Mouse (Mus musculus): ENCODE measurements at regions not wholly inside any gene's neighbourhood (a gene's known extent, or its start where the extent isn't known, plus 50 kb on each side); places are given as distances from the start of the nearest gene placed in this dataset.
"Not testable (repeated sequence)": the region's sequence is repeated elsewhere in the genome, so short reads cannot be mapped to it uniquely, and the experiment has no call there.

- no peak for DNase-seq (ENCODE audit: low spot score in 2 of 2)
Observed at GRCm38 (mm10) chr17:79547075-79547474, 64.6 kb upstream of the Rmdn2 start.

GRCm38 (mm10) chr17:79547524-79547923 lies 64.1 kb upstream of the Rmdn2 start:
- DNase-seq (ENCODE audit: low spot score in 2 of 2), result no peak

GRCm38 (mm10) chr17:79550409-79550808 lies 61.3 kb upstream of the Rmdn2 start:
- not testable (repeated sequence) for DNase-seq (ENCODE audit: low spot score in 2 of 2)

- DNase-seq (ENCODE audit: low spot score in 2 of 2), result no peak
Observed at GRCm38 (mm10) chr17:79553850-79554249, 57.8 kb upstream of the Rmdn2 start.

GRCm38 (mm10) chr17:79555593-79555992 lies 56.1 kb upstream of the Rmdn2 start:
- no peak for DNase-seq (ENCODE audit: low spot score in 2 of 2)

Data from layer of hippocampus, adult 8-10 months (tissue).